Mouse (Mus musculus) neural tube, embryonic 12.5 days (tissue): Measurements from ENCODE around the gene Srd5a1. TPM values are rescaled to one million over a fixed set of nuclear protein-coding genes. Genes with fewer than 3 reads are reported as not detected.
"Not testable (repeated sequence)": the region's sequence is repeated elsewhere in the genome, so short reads cannot be mapped to it uniquely, and the experiment has no call there.

Experiments
- ATAC-seq: fragments of 200-750 bp; cut with Nextera tagmentation; 2 replicates; pipeline ENCODE4 v1.8.0; 2017; ENCODE audit warnings: low read depth, mild to moderate bottlenecking, moderate TSS enrichment, moderate library complexity; ENCODE audit not compliant: low FRiP score
- H3K27ac ChIP-seq: fragments of 300-500 bp; sonication (generic); 2 replicates; pipeline ENCODE4 v1.5.1; 2016
- H3K27me3 ChIP-seq: fragments of 300-500 bp; sonication (generic); replicated peaks from 2 replicates; pipeline ENCODE4 v1.6.1; 2016; ENCODE audit warnings: mild to moderate bottlenecking
- H3K36me3 ChIP-seq: fragments of 300-500 bp; sonication (generic); 2 replicates; pipeline ENCODE4 v1.6.1; 2016; ENCODE audit warnings: mild to moderate bottlenecking
- H3K4me1 ChIP-seq: fragments of 300-500 bp; sonication (generic); 2 replicates; pipeline ENCODE4 v1.6.1; 2016
- H3K4me2 ChIP-seq: fragments of 300-500 bp; sonication (generic); replicated peaks from 2 replicates; pipeline ENCODE4 v1.6.1; 2016; ENCODE audit warnings: mild to moderate bottlenecking
- H3K4me3 ChIP-seq: fragments of 300-500 bp; sonication (generic); 2 replicates; pipeline ENCODE4 v1.5.1; 2016
- H3K9ac ChIP-seq: fragments of 300-500 bp; sonication (generic); 2 replicates; pipeline ENCODE4 v1.6.1; 2016; ENCODE audit warnings: mild to moderate bottlenecking
- H3K9me3 ChIP-seq: fragments of 300-500 bp; sonication (generic); 2 replicates; pipeline ENCODE4 v1.6.1; 2016; ENCODE audit warnings: mild to moderate bottlenecking
- WGBS: fragments of 180-500 bp; shearing (Covaris S2); methylation state at CpG from one replicate; pipeline ENCODE4 v1.1.7; 2016; 5-methylcytosine and 5-hydroxymethylcytosine counted together
- polyA plus RNA-seq: library from polyadenylated mRNA; unstranded; fragments of >200 nt; fragmentation: Nextera tagmentation; extraction: Ambion mirVana; gene quantifications from 2 replicates; pipeline ENCODE4 v1.2.1, GENCODE M21; 2016

The Srd5a1 gene
- polyA plus RNA-seq, 1 experiment from 2014 or later: 21.1 TPM

GRCm38 (mm10) chr13:69616716-69617115 lies 5.5 kb upstream of the Srd5a1 start:
- no peak for ATAC-seq
- Histone ChIP-seq H3K4me3 (no peak overlapping the region), H3K9ac (no peak overlapping the region), H3K4me1 (peaks cover 6% of the 10 kb centered on the region), H3K36me3 (peaks cover 64% of the 10 kb centered on the region), H3K27me3 (no peaks in the 10 kb centered on the region), H3K27ac (no peak overlapping the region), H3K4me2 (no peak overlapping the region), H3K9me3 (no peaks in the 10 kb centered on the region)
- 93% methylated on average over 6 of the region's 6 CpGs for WGBS

DNA sequence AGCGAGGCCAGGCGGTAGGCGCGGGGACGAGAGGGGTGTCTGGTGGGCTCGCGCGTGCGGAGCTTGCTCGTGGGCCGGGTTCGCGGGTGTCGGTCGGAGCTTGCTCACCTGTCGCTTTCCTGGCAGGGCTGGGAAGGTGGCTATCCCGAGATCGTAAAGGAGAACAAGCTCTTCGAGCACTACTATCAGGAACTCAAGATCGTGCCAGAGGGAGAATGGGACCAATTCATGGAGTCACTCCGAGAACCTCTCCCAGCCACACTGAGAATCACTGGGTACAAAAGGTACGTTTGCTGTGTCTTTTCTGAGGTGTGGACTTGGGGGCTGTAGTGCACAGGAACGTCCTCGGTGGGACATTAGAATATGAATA lies 918 bp upstream of the Srd5a1 start:
- peak overlapping the region; percentile 75 for H3K9ac ChIP-seq
- no peaks in the 10 kb centered on the region for H3K9me3 ChIP-seq
- H3K36me3 ChIP-seq: peaks cover 29% of the 10 kb centered on the region
- peak overlapping the region; percentile 92 for H3K4me3 ChIP-seq
- peaks cover 10% of the 10 kb centered on the region for H3K4me1 ChIP-seq
- under 1% methylated on average over 24 of the region's 24 CpGs for WGBS
- H3K27me3 ChIP-seq: no peaks in the 10 kb centered on the region
- H3K4me2 ChIP-seq: peak overlapping the region; percentile 92
- no peak overlapping the region for H3K27ac ChIP-seq
- ATAC-seq: no peak

- WGBS: under 1% methylated on average over 40 of the region's 40 CpGs
- Histone ChIP-seq H3K27me3 (no peaks in the 10 kb centered on the region), H3K4me1 (peaks cover 10% of the 10 kb centered on the region), H3K4me2 (peak overlapping the region; percentile 92), H3K9me3 (no peaks in the 10 kb centered on the region), H3K27ac (no peak overlapping the region), H3K9ac (peak overlapping the region; percentile 56), H3K4me3 (peak overlapping the region; percentile 92), H3K36me3 (peaks cover 16% of the 10 kb centered on the region)
- peak; percentile 43 for ATAC-seq
Observed at GRCm38 (mm10) chr13:69610751-69611397, 368 bp downstream of the Srd5a1 start.

DNA sequence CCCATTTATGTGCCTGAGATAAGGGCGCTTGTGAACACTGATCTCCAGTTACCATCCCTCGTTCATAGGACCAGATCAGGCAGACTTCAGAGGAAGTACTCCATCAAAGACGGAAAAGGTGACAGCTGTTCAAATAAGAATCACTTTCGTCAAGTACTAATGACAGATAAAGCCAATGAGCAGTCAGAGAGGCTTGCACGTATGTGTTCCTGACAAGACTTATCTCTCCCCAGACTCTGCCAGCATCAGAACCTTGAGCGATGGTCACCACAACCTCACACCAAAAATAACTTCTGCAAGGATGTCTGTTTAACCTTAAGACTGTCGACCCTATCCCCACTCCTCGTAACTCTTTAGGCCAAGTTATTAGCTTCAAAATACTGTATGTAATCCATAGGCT lies 2.5 kb downstream of the Srd5a1 start:
- WGBS: 89% methylated on average over 8 of the region's 8 CpGs
- Histone ChIP-seq H3K9ac (no peak overlapping the region), H3K4me3 (no peak overlapping the region), H3K4me2 (no peak overlapping the region), H3K27me3 (no peaks in the 10 kb centered on the region), H3K9me3 (no peaks in the 10 kb centered on the region), H3K4me1 (peaks cover 10% of the 10 kb centered on the region), H3K27ac (no peak overlapping the region), H3K36me3 (no peaks in the 10 kb centered on the region)
- ATAC-seq: no peak

DNA sequence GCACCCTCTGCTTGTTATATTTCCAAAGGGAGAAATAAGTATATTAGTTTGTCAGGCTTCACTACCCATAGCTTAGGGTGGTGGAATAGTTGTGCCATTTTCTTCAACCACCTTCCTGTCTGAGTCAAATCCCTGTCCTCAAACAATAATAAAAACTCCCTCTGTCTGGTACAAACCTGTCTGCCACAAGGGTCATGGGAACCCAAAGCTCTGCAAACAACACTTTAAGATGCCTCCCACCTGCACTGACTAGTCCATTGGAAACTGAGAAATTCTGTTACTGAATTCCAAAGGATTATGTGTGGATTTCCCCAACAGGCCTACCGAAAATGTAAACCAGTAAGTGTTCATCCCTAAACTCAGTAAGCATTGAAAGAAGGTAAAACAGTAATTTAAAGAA lies 6.6 kb downstream of the Srd5a1 start:
- ATAC-seq: no peak
- H3K4me1 ChIP-seq: no peaks in the 10 kb centered on the region; the same call in 1 of the 2 replicates
- no peak overlapping the region for H3K4me3 ChIP-seq
- no peaks in the 10 kb centered on the region for H3K9me3 ChIP-seq
- no peaks in the 10 kb centered on the region for H3K36me3 ChIP-seq
- 93% methylated on average over 1 of the region's 1 CpGs for WGBS
- no peak overlapping the region for H3K4me2 ChIP-seq
- no peaks in the 10 kb centered on the region for H3K27me3 ChIP-seq
- no peak overlapping the region for H3K9ac ChIP-seq
- H3K27ac ChIP-seq: no peak overlapping the region

DNA sequence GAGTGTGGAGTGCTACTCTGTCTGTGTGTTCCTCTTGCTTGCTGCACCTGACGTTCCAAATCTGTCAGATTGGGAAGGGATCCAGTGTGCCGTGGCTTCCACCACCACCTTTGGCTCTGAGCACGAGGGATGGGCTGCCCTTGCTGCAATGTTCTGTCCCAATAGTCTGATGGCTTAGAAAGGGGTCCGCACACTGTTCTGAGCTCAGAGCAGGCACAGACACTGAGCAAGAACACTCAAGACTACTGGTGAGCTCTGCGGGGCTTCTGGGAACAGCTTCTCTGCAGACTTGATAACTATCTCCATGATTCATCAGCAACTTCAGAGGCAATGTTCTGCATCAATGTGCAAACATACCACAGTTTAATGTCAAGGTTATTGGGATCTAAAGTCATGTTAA lies 9.9 kb downstream of the Srd5a1 start:
- Histone ChIP-seq H3K27me3 (no peaks in the 10 kb centered on the region), H3K9me3 (no peaks in the 10 kb centered on the region), H3K4me2 (no peak overlapping the region), H3K27ac (no peak overlapping the region), H3K36me3 (no peaks in the 10 kb centered on the region), H3K4me1 (no peaks in the 10 kb centered on the region), H3K9ac (no peak overlapping the region), H3K4me3 (no peak overlapping the region)
- no peak for ATAC-seq
- WGBS: 90% methylated on average over 5 of the region's 5 CpGs

DNA sequence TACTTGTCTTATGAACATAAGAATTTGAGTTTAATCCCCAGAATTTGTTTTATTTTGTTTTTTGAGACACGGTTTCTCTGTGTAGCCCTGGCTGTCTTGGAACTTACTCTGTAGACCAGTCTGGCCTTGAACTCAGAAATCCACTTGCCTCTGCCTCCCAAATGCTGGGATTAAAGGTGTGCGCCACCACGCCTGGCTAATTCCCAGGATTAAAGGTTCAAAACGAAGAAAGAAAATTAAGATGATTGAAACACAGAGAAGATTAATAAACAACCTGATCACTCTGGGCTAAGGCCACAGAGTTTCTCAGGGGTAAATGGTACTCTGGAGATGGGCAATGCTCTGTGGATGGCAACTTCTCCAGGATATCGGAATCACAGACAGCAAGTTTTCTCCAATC lies 10.4 kb downstream of the Srd5a1 start:
- not testable (repeated sequence) for H3K9ac ChIP-seq, H3K9me3 ChIP-seq, ATAC-seq, H3K4me3 ChIP-seq, H3K36me3 ChIP-seq, H3K4me2 ChIP-seq, H3K4me1 ChIP-seq, H3K27me3 ChIP-seq, H3K27ac ChIP-seq
- WGBS: 94% methylated on average over 5 of the region's 5 CpGs

DNA sequence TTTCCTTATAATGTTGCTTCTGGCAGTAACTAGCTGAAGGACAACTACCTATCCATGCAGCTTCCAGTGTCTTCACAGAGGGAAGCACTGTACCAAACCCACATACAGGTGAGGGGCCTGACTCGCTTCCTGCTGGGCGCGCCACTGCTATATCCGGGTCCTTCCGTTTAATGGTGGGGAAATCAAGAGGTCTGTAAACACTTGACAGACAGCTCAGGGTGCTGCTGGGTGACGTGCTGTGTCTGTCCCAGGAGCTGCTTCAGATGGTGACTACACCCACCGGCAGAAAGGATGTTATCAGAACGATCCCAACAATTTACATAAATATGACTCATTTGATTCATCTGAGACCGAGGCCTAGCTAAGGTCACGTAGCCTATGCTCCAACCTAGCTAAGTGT lies 12.4 kb downstream of the Srd5a1 start:
- no peak overlapping the region for H3K9ac ChIP-seq
- ATAC-seq: no peak
- no peak overlapping the region for H3K4me3 ChIP-seq
- no peak overlapping the region for H3K27ac ChIP-seq
- 91% methylated on average over 10 of the region's 10 CpGs for WGBS
- no peaks in the 10 kb centered on the region for H3K27me3 ChIP-seq
- no peaks in the 10 kb centered on the region for H3K9me3 ChIP-seq
- H3K36me3 ChIP-seq: no peaks in the 10 kb centered on the region
- H3K4me2 ChIP-seq: no peak overlapping the region
- H3K4me1 ChIP-seq: no peaks in the 10 kb centered on the region

DNA sequence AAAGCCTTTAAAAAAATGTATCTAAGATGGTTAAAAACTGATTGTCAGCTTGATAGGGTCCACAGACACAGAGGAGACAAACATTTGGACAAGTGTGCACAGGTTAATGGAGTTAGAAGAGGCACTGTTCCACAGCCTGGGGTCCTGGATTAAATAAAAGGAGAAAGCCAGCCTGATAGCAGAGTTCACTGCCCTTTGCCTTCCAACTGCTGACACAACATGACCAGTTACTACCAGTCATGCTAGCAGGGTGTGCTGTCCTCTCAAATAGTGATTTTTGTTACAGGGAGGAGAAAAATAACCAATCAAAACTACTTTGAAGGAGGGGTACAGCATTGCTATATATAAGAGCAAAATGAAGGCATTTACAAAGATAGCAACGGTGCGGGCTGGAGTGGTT lies 14.7 kb downstream of the Srd5a1 start:
- no peak for ATAC-seq
- no peak overlapping the region for H3K4me3 ChIP-seq
- H3K4me2 ChIP-seq: no peak overlapping the region
- no peaks in the 10 kb centered on the region for H3K4me1 ChIP-seq
- 94% methylated on average over 2 of the region's 2 CpGs for WGBS
- no peaks in the 10 kb centered on the region for H3K9me3 ChIP-seq
- no peaks in the 10 kb centered on the region for H3K36me3 ChIP-seq
- no peak overlapping the region for H3K27ac ChIP-seq
- H3K9ac ChIP-seq: no peak overlapping the region
- H3K27me3 ChIP-seq: no peaks in the 10 kb centered on the region

- Histone ChIP-seq H3K4me3 (no peak overlapping the region), H3K9ac (no peak overlapping the region), H3K4me1 (no peaks in the 10 kb centered on the region), H3K9me3 (no peaks in the 10 kb centered on the region), H3K4me2 (no peak overlapping the region), H3K36me3 (no peaks in the 10 kb centered on the region), H3K27ac (no peak overlapping the region), H3K27me3 (no peaks in the 10 kb centered on the region)
- ATAC-seq: no peak
- WGBS: 93% methylated on average over 6 of the region's 6 CpGs
Observed at GRCm38 (mm10) chr13:69595911-69596310, 15.3 kb downstream of the Srd5a1 start.

DNA sequence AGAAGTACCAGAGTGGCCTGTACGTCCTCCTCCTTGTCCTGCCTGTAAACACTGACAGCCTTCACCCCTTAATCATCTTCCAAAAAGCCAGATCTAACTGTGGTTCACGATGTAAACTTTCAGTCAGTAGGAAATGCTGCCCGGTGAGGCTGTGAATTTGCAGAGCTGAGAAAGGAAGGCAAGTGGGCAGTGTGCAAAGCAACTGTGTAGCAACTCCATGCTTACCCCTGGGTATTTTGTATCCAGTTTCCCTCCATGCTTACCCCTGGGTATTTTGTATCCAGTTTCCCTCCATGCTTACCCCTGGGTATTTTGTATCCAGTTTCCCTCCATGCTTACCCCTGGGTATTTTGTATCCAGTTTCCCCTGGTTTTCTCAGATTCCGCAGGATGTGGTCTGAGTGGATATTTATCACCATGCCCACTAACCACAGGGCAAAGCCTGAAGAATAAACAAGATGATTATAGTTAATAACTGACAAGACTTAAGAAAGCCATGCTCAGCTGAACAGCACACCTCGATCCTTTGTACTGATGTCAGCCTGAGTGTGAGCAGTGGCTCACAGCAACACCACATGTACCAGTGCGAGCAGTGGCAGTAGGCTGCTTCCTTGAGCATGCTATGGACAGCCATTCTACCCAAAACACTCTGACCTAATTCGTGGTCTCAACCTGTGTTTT lies 16.5 kb downstream of the Srd5a1 start:
- no peak overlapping the region for H3K4me3 ChIP-seq
- H3K9ac ChIP-seq: no peak overlapping the region
- no peaks in the 10 kb centered on the region for H3K36me3 ChIP-seq
- no peak for ATAC-seq
- H3K4me1 ChIP-seq: no peaks in the 10 kb centered on the region
- H3K27me3 ChIP-seq: no peaks in the 10 kb centered on the region
- no peaks in the 10 kb centered on the region for H3K9me3 ChIP-seq
- no peak overlapping the region for H3K4me2 ChIP-seq
- WGBS: 86% methylated on average over 7 of the region's 7 CpGs
- no peak overlapping the region for H3K27ac ChIP-seq

DNA sequence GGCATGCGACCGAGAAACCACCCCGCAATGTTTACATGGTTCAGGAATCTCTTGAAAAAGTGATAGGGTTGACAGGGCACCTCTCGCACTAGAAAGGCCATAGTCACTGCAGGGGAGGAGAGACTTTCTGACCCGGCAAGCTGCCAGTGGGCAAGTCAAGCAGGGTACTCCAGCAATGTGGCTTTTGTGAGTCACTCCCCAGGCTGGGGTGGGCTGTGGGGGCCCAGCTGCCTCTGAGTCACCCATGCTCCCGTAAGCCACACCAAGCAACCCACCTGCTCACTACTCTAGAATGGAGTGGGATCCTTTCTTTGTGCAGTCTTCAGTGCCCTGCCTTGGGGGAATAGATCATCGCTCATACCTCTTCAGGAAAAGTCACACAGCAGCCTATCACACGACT lies 17.8 kb downstream of the Srd5a1 start:
- no peaks in the 10 kb centered on the region for H3K9me3 ChIP-seq
- no peak overlapping the region for H3K9ac ChIP-seq
- H3K36me3 ChIP-seq: no peaks in the 10 kb centered on the region
- H3K4me1 ChIP-seq: no peaks in the 10 kb centered on the region
- H3K4me3 ChIP-seq: no peak overlapping the region
- no peaks in the 10 kb centered on the region for H3K27me3 ChIP-seq
- no peak overlapping the region for H3K4me2 ChIP-seq
- H3K27ac ChIP-seq: no peak overlapping the region
- ATAC-seq: no peak
- WGBS: 85% methylated on average over 8 of the region's 8 CpGs

GRCm38 (mm10) chr13:69592226-69592625 lies 19.0 kb downstream of the Srd5a1 start:
- no peak for ATAC-seq
- Histone ChIP-seq H3K27ac (no peak overlapping the region), H3K4me1 (no peaks in the 10 kb centered on the region), H3K36me3 (no peaks in the 10 kb centered on the region), H3K27me3 (no peaks in the 10 kb centered on the region), H3K4me2 (no peak overlapping the region), H3K9me3 (no peaks in the 10 kb centered on the region), H3K9ac (no peak overlapping the region), H3K4me3 (no peak overlapping the region)
- WGBS: 87% methylated on average over 8 of the region's 8 CpGs
